Mouse (Mus musculus) inflammation-experienced regulatory T-cells, adult 6 months (primary cell): Measurements from ENCODE around the gene Chd4. TPM values are rescaled to one million over a fixed set of nuclear protein-coding genes. Genes with fewer than 3 reads are reported as not detected.

Experiments
- ATAC-seq: one replicate; pipeline ENCODE4 v1.8.0; 2017
- polyA plus RNA-seq, 3 experiments: library from polyadenylated mRNA; unstranded; fragments of 100-300 nt; shearing (Covaris generic); gene quantifications; one replicate each; pipeline ENCODE4 v1.2.1; 2017

Chd4 gene
- polyA plus RNA-seq, 3 experiments from 2014 or later, result 47.0 to 76.3 (median 61.6) TPM

DNA sequence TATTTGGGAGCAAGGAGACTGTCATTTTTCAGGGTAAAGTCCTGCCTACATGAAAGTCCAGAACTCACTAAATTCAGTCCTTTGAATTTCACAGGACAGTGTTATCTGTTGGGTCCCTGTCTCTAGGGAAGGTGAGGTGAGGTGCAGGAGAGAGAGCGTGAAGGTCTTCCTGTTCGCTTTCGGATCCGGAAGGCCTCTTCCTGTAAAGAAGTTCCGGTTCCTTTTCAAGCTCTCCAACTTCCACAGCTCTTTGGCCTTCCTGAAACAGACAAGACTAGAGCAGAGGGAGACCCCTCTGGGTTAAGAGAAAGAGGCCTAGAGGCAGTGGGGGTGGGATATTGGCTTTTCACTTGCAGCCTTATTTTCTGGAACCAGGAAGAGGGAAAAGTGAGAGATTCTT is 3.4 kb upstream of the Chd4 start:
- no peak for ATAC-seq

DNA sequence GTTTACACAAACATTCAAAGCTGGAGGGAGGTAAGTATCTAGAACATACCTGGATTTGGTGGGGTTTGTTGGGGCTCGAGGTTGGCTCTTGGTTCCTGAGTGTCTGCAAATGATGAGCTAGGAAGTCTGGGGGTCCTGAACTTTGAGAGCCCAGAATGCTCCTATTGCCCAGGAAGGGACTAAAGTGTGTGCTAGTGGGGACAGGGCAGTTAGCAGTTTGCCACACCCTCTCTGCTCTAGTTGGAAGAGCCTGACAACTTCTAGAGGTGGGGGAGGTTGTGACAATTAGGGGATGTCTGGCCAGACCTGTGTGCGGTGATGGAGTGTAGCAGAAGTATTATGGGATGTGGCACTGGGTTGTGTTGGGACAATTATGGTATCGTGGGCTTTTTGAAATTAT is 938 bp upstream of the Chd4 start:
- ATAC-seq, result no peak

GRCm38 (mm10) chr6:125096279-125096596 is 457 bp downstream of the Chd4 start:
- no peak for ATAC-seq

DNA sequence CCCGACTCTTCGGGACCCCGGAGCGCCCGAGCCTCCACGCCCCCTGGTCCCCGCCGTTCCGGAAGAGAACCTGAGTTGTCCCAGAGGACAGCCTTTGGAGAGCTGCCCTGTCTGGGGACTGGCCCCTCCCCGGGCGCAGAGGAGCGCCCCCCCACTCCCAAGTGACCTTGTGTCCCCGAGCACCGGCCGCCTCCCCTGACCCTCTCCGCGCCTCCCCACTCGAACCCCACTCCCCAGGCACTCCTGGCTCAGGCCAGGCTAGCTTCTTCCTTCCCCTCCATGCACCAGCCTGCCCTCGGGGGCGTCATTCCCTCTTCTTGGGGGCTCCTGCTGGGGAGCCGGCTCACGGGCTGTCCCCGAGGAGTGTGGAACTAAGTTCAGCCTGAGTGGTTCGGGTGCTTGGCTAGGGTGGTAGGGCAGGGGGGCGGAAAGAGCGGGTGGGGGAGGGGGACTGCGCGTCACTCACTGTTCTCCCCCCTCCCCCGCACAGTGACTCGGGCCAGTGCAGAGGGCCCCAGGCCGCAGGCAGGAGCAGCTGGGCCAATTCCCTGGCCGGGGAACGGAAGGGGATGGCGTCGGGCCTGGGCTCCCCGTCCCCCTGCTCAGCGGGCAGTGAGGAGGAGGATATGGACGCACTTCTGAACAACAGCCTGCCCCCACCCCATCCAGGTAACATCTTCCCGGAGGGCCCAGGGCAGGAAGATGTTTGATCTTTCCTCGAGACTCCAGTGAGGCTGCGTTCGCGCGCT is 990 bp downstream of the Chd4 start:
- ATAC-seq, result peak; percentile 11

- no peak for ATAC-seq
Observed at GRCm38 (mm10) chr6:125097346-125097689, 1.5 kb downstream of the Chd4 start.

DNA sequence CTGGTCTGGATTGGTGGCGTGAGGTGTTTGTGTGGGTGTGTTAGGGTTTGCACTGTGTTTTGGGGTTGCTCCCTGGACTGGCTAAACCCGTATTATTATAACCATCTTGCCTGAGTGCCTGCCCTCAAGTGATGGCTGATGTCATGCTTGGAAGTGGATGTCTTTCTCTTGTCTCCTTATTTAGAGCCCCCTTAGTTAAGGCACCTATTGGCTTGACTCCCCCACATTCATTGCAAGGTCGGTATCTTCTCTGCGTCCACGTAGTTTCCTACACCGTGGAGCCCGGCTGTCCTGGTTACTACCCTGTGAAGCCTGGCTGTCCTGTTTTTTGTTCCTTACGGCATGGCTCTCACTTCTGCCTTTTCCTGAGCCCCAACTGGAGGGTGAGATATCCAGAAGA is 2.2 kb downstream of the Chd4 start:
- no peak for ATAC-seq

- no peak for ATAC-seq
Observed at GRCm38 (mm10) chr6:125098513-125098912, 2.7 kb downstream of the Chd4 start.

DNA sequence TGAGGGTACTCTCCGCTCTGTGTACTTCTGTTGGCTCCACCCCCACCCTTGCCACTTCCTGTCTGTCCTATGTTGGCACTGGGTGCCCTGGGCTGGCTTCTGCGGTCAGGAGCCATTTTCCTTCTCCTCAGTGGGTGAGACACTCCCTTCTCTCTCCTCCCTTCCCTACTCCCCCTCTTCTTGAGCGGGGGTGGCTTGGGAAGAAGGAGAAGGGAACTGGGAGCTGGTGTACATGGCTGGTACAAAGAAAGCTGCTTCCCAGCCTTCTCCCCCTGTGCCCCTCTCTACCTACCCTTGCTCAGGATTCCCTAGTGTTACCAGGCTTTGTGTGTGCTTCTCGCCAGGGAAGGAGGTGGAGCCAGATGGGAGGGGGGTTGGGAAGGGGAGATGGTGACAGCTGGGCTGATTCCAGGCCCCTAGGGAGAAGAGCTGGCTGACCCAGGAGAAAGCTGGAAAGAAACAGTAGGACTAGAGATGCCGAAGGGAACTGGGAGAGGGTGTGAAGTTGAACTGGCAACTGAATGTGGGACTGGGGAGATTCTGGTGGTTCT is 3.7 kb downstream of the Chd4 start:
- peak; percentile 49 for ATAC-seq

- no peak for ATAC-seq
Observed at GRCm38 (mm10) chr6:125101444-125101843, 5.7 kb downstream of the Chd4 start.

DNA sequence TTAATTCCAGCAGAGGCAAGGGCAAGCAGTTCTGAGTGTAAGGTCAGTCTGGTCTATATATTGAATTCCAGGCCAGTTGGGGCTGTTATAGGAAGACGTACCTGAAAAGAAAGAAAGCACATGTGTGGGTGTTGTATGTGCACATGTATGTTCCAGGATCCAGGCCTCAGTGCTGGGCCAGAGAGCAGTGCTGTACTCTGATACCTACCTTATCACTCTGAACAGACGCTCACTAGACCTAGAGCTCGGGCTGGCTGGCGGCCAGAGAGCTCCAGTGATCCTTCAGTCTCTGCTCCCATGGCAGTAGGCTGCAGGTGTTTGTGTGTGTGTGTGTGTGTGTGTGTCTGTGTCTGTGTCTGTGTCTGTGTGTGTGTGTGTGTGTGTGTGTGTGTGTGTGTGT is 8.4 kb downstream of the Chd4 start:
- no peak for ATAC-seq

DNA sequence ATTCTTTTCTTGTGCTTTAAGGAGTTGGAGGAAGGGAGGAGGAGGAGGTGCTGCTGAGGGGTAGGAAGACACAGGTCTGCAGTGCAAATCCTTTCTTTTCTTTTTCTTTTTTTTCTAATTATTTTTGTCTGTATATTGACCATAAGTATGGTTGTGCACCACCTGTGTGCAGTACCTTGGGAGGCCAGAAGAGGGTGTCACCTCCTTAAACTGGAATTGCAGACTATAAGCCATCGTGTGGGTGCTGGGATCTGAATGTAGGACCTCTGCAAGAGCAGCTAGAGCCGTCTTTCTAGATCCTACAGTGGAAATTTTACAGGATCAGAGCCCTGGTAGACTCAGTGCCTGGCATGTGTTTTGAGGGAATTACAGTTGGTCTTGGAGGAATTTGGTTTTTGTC is 11.9 kb downstream of the Chd4 start:
- ATAC-seq, result no peak

DNA sequence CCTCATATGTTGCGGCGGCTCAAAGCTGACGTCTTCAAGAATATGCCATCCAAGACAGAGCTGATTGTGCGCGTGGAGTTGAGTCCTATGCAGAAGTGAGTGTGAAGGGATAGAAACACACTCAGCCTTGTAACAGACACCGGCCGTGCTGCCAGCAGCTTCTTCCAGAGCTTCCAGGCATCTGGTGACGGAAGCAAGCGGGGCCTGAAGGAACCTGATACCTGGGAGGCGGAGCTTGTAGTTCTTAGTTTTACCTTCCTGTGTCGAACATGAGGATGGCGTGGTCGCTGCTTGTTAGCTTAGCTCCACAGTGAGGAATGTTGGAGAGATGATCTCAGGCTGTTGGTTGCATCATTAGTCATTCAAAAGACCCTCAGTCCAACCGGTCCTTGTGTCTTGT is 13.6 kb downstream of the Chd4 start:
- no peak for ATAC-seq

GRCm38 (mm10) chr6:125110927-125111326 is 15.1 kb downstream of the Chd4 start:
- ATAC-seq, result no peak

GRCm38 (mm10) chr6:125112553-125112952 is 16.8 kb downstream of the Chd4 start:
- ATAC-seq, result no peak

DNA sequence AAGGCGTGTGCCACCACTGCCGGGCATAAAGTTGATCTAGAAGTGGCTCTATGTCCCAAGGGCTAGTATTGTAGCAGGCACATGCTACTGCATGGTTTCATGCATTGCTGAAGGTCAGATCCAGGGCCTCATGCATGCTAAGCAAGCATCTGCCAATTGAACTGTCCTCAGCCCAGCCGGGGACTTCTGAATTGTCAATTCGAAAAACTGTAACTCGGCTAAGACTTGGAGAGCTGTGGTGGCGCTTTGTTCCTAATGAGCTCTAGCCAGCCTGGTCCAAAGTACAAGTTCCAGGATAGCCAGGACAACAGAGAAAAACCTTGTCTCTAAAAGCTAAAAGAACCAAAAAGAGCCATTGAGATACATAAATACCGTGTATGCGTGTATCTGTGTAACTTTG is 23.6 kb downstream of the Chd4 start:
- ATAC-seq, result no peak

DNA sequence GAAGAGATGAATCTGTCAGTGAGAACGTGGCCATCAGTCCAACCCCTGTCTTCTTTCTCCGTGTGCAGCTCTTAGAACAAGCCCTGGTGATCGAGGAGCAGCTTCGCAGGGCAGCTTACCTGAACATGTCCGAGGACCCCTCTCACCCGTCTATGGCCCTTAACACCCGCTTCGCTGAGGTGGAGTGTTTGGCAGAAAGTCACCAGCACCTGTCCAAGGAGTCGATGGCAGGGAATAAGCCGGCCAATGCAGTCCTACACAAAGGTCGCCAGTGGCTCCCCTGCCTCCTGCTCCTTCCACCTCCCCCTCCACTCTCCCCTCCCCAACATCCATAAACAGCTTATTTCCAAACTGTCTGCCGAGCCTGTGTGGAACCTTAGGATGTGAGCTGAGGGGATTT is 32.9 kb downstream of the Chd4 start:
- ATAC-seq, result no peak

GRCm38 (mm10) chr6:125129710-125130402 is 34.1 kb downstream of the Chd4 start:
- no peak for ATAC-seq

DNA sequence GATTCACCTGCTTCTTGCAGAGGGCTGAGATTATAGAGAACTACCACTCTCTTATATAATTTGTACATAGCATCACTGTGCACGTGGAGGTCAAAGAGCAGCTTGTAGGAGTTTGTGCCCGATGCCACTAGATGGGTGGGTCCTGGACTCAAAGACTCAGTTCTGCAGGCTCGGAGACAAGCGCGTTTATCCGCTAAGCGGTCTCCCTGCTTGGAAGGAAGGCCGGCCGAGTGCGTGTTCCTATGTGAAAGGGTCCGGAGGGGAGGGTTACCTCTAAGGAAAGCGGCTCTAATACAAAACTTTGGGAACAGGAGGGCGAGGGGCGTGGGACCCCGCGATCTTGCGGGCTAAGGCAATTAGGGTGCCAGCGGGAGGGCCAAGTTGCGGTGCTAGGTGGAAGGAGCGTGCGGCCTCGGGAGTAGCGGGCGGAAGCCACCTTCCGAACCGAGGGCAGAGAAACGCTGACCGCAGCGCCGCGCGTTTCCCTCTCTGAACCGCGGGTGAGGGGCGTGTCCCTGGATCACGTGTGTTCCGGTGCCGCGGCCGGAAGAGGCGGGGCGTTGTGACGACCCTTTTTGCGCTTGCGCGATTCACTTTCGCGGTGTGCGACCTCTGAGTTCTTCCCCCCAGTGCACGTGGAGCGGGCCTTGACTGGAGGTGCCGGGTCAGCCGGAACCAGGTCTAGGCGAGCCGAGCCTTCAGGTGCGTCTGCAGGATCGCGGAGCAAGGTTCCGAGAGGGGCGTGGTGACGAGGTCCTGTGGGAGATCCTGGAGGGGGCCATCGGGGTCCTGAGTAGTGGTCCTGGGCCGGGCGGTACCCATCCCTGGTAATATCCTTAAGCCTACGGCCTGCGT is 35.7 kb downstream of the Chd4 start, which contains the start of gene Nop2:
Nop2 (plus strand) TSS at position 608 of the 855 bp plus-strand sequence.
- peak; percentile 91 for ATAC-seq

DNA sequence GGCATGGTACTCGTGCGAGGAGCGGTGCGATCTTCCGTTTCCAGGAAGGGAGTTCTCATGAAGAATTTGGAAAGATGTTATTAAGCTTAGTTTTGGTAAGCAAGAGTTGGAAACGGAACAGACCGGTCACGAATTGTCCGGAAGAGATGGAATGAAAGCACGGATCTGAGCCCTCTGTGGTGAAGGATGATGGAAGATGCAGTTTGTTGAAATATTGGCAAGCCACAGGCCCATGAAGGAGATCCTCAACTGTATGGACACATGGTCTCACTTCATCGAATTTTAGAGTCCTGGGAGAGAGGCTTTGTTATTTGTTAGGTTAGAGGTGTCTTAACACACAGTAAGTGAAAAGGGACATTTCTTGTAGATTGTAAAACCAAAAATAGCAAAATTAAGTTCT is 36.7 kb downstream of the Chd4 start:
- ATAC-seq, result no peak

DNA sequence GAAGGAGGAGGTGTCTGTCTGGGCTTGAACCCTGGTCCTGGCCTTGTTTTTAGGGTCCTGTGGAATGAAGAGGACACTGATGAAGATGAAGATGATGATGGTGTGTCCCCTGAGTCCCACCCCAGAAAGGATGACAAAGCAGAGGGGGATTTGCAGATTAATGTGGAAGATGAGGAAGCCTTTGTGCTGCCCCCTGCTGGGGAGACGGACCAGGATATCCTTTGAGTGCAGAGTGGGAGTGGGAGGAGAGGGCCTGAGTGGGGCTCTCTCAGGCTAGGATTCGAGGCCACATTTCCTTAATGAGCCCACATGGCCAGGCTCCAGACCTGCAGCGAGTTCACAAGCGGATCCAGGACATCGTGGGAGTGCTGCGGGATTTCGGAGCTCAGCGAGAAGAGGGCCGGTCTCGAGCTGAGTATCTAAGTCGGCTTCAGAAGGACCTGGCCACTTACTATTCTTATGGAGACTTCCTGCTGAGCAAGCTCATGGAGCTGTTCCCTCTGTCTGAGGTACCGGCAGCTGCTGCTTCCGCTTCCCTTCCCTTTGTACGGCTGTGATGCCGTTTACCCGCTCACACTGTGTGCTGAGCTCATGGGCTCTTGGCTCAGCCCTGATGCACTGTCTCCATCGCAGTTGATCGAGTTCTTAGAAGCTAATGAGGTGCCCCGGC is 41.4 kb downstream of the Chd4 start:
- ATAC-seq, result no peak

- no peak for ATAC-seq
Observed at GRCm38 (mm10) chr6:125139747-125140146, 44.0 kb downstream of the Chd4 start.

DNA sequence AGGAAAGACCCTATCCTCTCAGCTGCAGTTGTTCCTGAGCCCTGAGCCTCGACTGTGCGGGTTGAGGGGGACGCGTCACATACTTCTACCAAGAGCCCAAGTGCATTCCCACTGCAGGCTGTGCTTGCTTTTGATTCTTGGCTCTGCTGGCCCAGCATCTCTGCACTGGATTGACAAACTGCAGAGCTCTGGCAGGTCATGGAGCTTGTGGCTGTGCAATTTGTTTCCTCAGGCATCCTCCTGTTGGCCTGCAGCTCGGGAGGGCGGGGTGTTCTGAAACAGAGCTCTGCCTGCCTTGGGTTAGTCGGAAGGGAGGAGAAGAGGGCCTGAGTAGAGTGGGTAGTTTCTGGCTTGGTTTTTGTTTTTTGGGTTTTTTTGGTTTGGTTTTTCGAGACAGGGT is 46.7 kb downstream of the Chd4 start:
- no peak for ATAC-seq

GRCm38 (mm10) chr6:125143128-125143527 is 47.3 kb downstream of the Chd4 start:
- ATAC-seq, result no peak
